Mouse (Mus musculus) limb, embryonic 14.5 days (tissue): ENCODE measurements at regions not wholly inside any gene's neighbourhood (a gene's known extent, or its start where the extent isn't known, plus 50 kb on each side); places are given as distances from the start of the nearest gene placed in this dataset.

ENCODE experiments used
- ATAC-seq: fragments of 200-750 bp; cut with Nextera tagmentation; 2 replicates; pipeline ENCODE4 v1.8.0; 2017; ENCODE audit warnings: low read depth, moderate number of reproducible peaks, moderate TSS enrichment; ENCODE audit not compliant: low FRiP score
- DNase-seq: peaks from one replicate; pipeline ENCODE4 v3.0.0-alpha.2; 2015; ENCODE audit warnings: low spot score
- H3K27ac ChIP-seq: fragments of 300-500 bp; sonication (generic); replicated peaks from 2 replicates; pipeline ENCODE4 v1.5.1; 2014; ENCODE audit warnings: low read depth, mild to moderate bottlenecking, low read length, moderate library complexity, mixed read lengths
- H3K27me3 ChIP-seq: fragments of 300-500 bp; sonication (generic); 2 replicates; pipeline ENCODE4 v1.6.1; 2014; ENCODE audit warnings: low read length, mixed read lengths; ENCODE audit not compliant: control insufficient read depth, insufficient read depth
- H3K36me3 ChIP-seq: fragments of 300-500 bp; sonication (generic); 2 replicates; pipeline ENCODE4 v1.6.1; 2014; ENCODE audit warnings: mild to moderate bottlenecking, low read length, moderate library complexity, mixed read lengths; ENCODE audit not compliant: control insufficient read depth, insufficient read depth
- H3K4me1 ChIP-seq: fragments of 300-500 bp; sonication (generic); 2 replicates; pipeline ENCODE4 v1.6.1; 2014; ENCODE audit warnings: antibody characterized with exemption, low read length, mixed read lengths; ENCODE audit not compliant: control insufficient read depth, insufficient read depth
- H3K4me2 ChIP-seq: fragments of 300-500 bp; sonication (generic); replicated peaks from 2 replicates; pipeline ENCODE4 v1.6.1; 2014; ENCODE audit warnings: low read depth, mild to moderate bottlenecking, low read length, moderate library complexity; ENCODE audit not compliant: severe bottlenecking
- H3K4me3 ChIP-seq: fragments of 300-500 bp; sonication (generic); replicated peaks from 2 replicates; pipeline ENCODE4 v1.5.1; 2014; ENCODE audit warnings: low read length
- H3K9ac ChIP-seq: fragments of 300-500 bp; sonication (generic); 2 replicates; pipeline ENCODE4 v1.6.1; 2014; ENCODE audit warnings: mild to moderate bottlenecking, low read depth, low read length, moderate library complexity; ENCODE audit not compliant: severe bottlenecking
- H3K9me3 ChIP-seq: fragments of 300-500 bp; sonication (generic); 2 replicates; pipeline ENCODE4 v1.6.1; 2016; ENCODE audit warnings: low read length; ENCODE audit not compliant: control insufficient read depth
- POLR2A ChIP-seq: fragments of 200-500 bp; IDR thresholded peaks from 2 replicates; pipeline ENCODE4 v1.8.0; 2012; ENCODE audit warnings: inconsistent platforms, mild to moderate bottlenecking, moderate library complexity, borderline replicate concordance; ENCODE audit not compliant: insufficient read depth, insufficient read length; ENCODE audit errors: extremely low read depth
- WGBS: fragments of 180-500 bp; shearing (Covaris S2); extraction: QIAGEN DNeasy Blood & Tissue Kit; methylation state at CpG from one replicate; pipeline ENCODE4 v1.1.7; 2014; 5-methylcytosine and 5-hydroxymethylcytosine counted together

DNA sequence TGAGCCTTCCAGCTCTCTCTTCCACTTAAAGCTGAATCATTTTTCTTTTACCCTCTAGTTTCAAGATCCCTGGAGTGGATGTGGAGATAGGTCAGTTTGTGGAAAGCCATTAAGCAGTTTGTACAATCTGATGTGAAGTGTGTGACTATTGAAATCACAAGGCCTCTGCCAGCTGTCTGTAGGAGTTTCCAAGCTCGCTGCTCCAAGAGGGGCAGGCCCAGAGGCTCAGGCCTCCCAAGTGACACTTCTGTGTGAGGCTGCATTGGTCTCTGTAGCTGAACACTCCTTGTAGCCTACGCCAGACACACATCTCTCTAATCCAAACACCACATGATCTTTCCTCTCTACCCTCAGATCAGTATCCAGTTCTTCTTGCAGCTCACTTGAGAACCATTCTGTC, 413.0 kb downstream of the Tns3 start:
- DNase-seq (no peak), ATAC-seq (no peak)
- H3K27me3 ChIP-seq, result no peaks in the 10 kb centered on the region
- H3K9ac ChIP-seq, result no peak overlapping the region
- no peak overlapping the region for H3K4me2 ChIP-seq
- H3K9me3 ChIP-seq, result no peaks in the 10 kb centered on the region
- no peak overlapping the region for H3K27ac ChIP-seq
- H3K4me3 ChIP-seq, result no peak overlapping the region
- H3K4me1 ChIP-seq, result peaks cover 28% of the 10 kb centered on the region
- WGBS, result 83% methylated on average over 2 of the region's 2 CpGs
- TF ChIP-seq POLR2A, result no peak
- H3K36me3 ChIP-seq, result no peaks in the 10 kb centered on the region

DNA sequence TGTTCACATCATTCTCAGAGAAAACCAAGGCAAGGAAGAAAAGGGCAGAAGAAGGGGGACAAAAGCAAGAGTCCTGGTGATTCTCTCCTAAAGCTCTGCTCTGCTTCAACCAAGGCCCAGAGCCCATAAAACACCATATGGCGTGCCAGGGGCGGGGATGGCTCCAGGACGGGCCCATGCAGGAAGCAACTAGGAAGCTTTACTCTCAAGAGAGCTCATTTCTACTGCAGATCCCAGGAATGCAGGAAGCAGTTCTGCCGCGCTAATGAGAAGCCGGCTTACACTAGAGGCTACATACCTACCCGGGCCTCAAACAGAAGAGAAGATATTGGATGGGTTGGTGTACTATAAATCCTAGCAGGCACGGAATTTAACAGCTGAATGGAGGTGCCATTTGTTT, 414.9 kb downstream of the Tns3 start:
- no peak for DNase-seq
- 0 out of 2 replicates have a peak overlapping the region, but pooled peaks have one; percentile 21 for H3K27ac ChIP-seq
- ATAC-seq, result peak; percentile 27; the same call in 1 of the 2 replicates

DNA sequence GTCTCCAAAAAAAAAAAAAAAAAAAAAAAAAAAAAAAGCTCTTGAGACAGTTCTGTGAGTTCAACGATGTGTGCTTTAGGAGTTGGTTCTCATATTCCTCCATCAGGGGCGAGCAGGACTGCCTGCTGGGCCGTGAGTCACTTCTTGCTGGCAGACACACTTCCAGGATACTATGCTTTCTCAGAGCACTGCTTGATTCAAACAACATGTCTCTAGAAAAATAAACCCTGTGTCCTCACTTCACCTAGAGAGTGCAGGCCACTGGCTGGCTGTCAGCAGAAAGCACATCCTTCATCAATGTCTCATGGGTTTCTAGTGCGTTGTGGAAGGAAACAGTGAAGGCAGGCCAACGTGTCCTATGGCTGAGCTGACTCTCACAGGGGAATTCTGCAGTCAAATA, 416.8 kb downstream of the Tns3 start:
- WGBS, result 17% methylated on average over 5 of the region's 5 CpGs
- no peak overlapping the region for H3K4me2 ChIP-seq
- H3K27me3 ChIP-seq, result no peaks in the 10 kb centered on the region
- peak; percentile 44 for DNase-seq
- H3K27ac ChIP-seq, result no peak overlapping the region
- no peak for TF ChIP-seq POLR2A
- no peak overlapping the region for H3K9ac ChIP-seq
- peaks cover 28% of the 10 kb centered on the region for H3K4me1 ChIP-seq
- H3K36me3 ChIP-seq, result no peaks in the 10 kb centered on the region
- H3K9me3 ChIP-seq, result no peaks in the 10 kb centered on the region
- peak; percentile 68 for ATAC-seq
- H3K4me3 ChIP-seq, result no peak overlapping the region

More for the DNA sequence above, 414.9 kb downstream of the Tns3 start:
- Histone ChIP-seq H3K4me3 (no peak overlapping the region), H3K36me3 (no peaks in the 10 kb centered on the region), H3K4me2 (no peak overlapping the region), H3K4me1 (peaks cover 28% of the 10 kb centered on the region), H3K9me3 (no peaks in the 10 kb centered on the region), H3K27me3 (no peaks in the 10 kb centered on the region), H3K9ac (no peak overlapping the region)
- 5% methylated on average over 8 of the region's 8 CpGs for WGBS
- no peak for TF ChIP-seq POLR2A

DNA sequence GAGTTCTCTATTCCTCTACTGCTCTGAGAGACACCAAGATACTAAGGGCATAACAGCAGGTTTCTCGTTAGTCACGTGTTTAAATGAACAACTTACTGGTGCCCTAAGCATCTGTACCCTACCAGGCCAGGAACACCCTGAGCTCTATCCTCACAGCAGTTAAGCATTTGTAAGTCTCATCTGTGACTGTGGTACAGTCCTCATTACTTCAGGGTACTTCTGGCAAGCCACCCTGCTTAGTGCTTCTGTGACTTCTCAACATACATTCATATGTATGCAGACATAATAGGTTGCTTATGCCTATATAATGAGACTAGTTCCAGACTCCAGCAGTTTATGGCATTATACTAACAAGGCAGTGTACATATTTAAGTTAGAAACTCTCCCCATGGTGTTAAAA, 417.3 kb downstream of the Tns3 start:
- Histone ChIP-seq H3K4me2 (no peak overlapping the region), H3K9ac (no peak overlapping the region), H3K4me1 (peaks cover 28% of the 10 kb centered on the region), H3K4me3 (no peak overlapping the region), H3K27ac (no peak overlapping the region), H3K36me3 (no peaks in the 10 kb centered on the region), H3K27me3 (no peaks in the 10 kb centered on the region), H3K9me3 (no peaks in the 10 kb centered on the region)
- ATAC-seq (no peak), DNase-seq (no peak)
- 57% methylated on average over 2 of the region's 2 CpGs for WGBS
- TF ChIP-seq POLR2A, result no peak

DNA sequence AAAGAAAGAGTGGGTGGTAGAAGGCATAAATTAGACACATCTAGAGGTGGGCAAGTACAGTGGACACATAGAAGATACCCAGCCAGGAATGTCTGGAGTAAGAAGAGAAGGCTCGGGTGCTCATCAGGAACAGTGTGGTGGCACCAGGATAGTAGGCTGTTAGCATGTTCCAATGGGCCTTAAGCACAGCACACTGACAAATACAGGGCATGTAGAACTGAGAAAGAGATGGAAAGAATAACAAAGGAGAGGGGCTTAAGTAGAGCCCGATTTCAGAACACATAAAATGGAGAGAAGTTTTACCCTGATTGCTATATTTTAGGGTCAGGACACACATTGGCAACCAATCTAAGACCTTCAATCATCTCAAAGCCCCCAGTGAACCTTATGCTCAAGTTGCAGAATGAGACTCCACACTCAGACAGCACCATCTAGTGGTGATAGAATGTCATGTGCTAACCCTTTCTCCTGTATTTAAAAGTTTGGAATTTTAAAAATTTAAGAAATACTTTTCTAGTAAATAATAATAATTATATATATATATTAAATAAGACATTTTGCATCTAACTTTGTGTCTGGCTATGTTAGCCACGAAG, 418.8 kb downstream of the Tns3 start:
- WGBS, result 28% methylated on average over 3 of the region's 3 CpGs
- DNase-seq (peak; percentile 77), ATAC-seq (no peak)

More for the DNA sequence above, 418.8 kb downstream of the Tns3 start:
- no peaks in the 10 kb centered on the region for H3K27me3 ChIP-seq
- no peak for TF ChIP-seq POLR2A
- no peak overlapping the region for H3K4me3 ChIP-seq
- no peak overlapping the region for H3K4me2 ChIP-seq
- no peak overlapping the region for H3K9ac ChIP-seq
- peaks cover 28% of the 10 kb centered on the region for H3K4me1 ChIP-seq
- H3K9me3 ChIP-seq, result no peaks in the 10 kb centered on the region
- no peak overlapping the region for H3K27ac ChIP-seq
- H3K36me3 ChIP-seq, result no peaks in the 10 kb centered on the region
